Mouse (Mus musculus) intestine, postnatal 0 days (tissue): Measurements from ENCODE around the gene Ccdc14. TPM values are rescaled to one million over a fixed set of nuclear protein-coding genes. Genes with fewer than 3 reads are reported as not detected.

Experiments
- ATAC-seq: fragments of 200-750 bp; cut with Nextera tagmentation; 2 replicates; pipeline ENCODE4 v1.8.0; 2017; ENCODE audit warnings: mild to moderate bottlenecking, moderate TSS enrichment, moderate library complexity
- H3K27ac ChIP-seq: fragments of 300-500 bp; sonication (generic); 2 replicates; pipeline ENCODE4 v1.5.1; 2014; ENCODE audit warnings: mild to moderate bottlenecking, low read depth, low read length, moderate library complexity
- H3K27me3 ChIP-seq: fragments of 300-500 bp; sonication (generic); replicated peaks from 2 replicates; pipeline ENCODE4 v1.6.1; 2014; ENCODE audit warnings: low read length, mixed read lengths; ENCODE audit not compliant: control insufficient read depth, insufficient read depth
- H3K36me3 ChIP-seq: fragments of 300-500 bp; sonication (generic); 2 replicates; pipeline ENCODE4 v1.6.1; 2014; ENCODE audit warnings: mild to moderate bottlenecking, moderate library complexity; ENCODE audit not compliant: control insufficient read depth, insufficient read depth
- H3K4me1 ChIP-seq: fragments of 300-500 bp; sonication (generic); replicated peaks from 2 replicates; pipeline ENCODE4 v1.6.1; 2014; ENCODE audit warnings: antibody characterized with exemption, low read length, mixed read lengths; ENCODE audit not compliant: control insufficient read depth, insufficient read depth
- H3K4me2 ChIP-seq: fragments of 300-500 bp; sonication (generic); replicated peaks from 2 replicates; pipeline ENCODE4 v1.6.1; 2014; ENCODE audit warnings: low read depth, mild to moderate bottlenecking, moderate library complexity
- H3K4me3 ChIP-seq: fragments of 300-500 bp; sonication (generic); 2 replicates; pipeline ENCODE4 v1.5.1; 2014; ENCODE audit warnings: low read depth, low read length
- H3K9ac ChIP-seq: fragments of 300-500 bp; sonication (generic); 2 replicates; pipeline ENCODE4 v1.6.1; 2014; ENCODE audit warnings: mild to moderate bottlenecking, low read depth, low read length
- H3K9me3 ChIP-seq: fragments of 300-500 bp; sonication (generic); 2 replicates; pipeline ENCODE4 v1.6.1; 2016; ENCODE audit warnings: mixed run types; ENCODE audit not compliant: control insufficient read depth
- CTCF ChIP-seq: sonication (generic); IDR thresholded peaks from 2 replicates; pipeline ENCODE4 v1.5.1; 2016; ENCODE audit warnings: low read depth, mild to moderate bottlenecking, control low read depth, antibody characterized with exemption, moderate library complexity
- WGBS: fragments of 180-500 bp; shearing (Covaris S2); extraction: QIAGEN DNeasy Blood & Tissue Kit; methylation state at CpG from one replicate; pipeline ENCODE4 v1.1.7; 2014; 5-methylcytosine and 5-hydroxymethylcytosine counted together
- polyA plus RNA-seq: library from polyadenylated mRNA; unstranded; fragments of >200 nt; fragmentation: Nextera tagmentation; extraction: Ambion mirVana; gene quantifications from 2 replicates; pipeline ENCODE4 v1.2.1, GENCODE M21; 2015

Gene Ccdc14
- polyA plus RNA-seq, 1 experiment from 2014 or later = 1.7 TPM

DNA sequence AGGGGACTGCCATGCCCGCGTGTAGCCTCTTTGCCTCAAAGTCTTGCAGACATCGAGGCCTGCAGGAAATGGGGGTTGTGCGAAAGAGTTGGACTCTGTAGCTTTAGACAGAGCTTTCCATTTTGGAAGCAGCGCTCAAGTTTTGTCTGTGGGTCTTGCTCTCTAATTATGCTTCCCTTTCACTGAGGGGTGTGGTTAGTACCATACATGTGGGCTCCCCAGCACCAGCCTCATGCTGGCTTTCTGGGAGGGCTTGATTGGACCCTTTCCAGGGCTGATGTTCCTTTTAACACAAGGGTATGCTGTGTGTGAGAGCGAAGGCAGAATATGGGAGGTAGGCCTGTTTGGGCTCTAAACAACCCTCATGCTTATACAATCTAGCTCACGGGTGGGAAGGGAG is 66.6 kb downstream of the Ccdc14 start:
- H3K27ac ChIP-seq = no peak overlapping the region
- H3K9me3 ChIP-seq = no peaks in the 10 kb centered on the region
- ATAC-seq = no peak
- H3K4me3 ChIP-seq = no peak overlapping the region
- TF ChIP-seq CTCF = no peak
- no peak overlapping the region for H3K9ac ChIP-seq
- H3K27me3 ChIP-seq = no peaks in the 10 kb centered on the region
- no peaks in the 10 kb centered on the region for H3K4me1 ChIP-seq
- 84% methylated on average over 7 of the region's 7 CpGs for WGBS
- H3K4me2 ChIP-seq = no peak overlapping the region
- H3K36me3 ChIP-seq = no peaks in the 10 kb centered on the region

DNA sequence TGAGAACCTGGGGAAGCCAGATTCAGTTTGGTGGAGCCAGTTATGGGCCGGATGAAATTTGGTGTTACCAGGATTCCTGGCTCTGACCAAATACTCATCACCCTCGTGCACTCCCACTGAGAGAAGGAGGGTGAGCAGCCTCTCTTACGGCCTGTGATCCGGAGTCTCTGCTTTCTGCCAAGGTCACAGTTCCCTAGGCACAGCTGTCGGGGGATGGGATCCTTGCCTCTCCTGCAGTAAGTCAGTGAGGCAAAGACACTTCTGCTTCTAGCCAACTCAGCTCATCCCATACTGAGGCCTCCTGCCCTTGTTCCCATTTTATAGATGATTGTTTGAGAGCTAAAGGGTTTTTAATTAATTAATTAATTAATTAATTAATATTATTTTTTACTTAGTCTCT is 67.8 kb downstream of the Ccdc14 start:
- Histone ChIP-seq H3K4me1 (no peaks in the 10 kb centered on the region), H3K27ac (no peak overlapping the region), H3K9me3 (no peaks in the 10 kb centered on the region), H3K27me3 (no peaks in the 10 kb centered on the region), H3K9ac (no peak overlapping the region), H3K4me3 (no peak overlapping the region), H3K4me2 (no peak overlapping the region), H3K36me3 (no peaks in the 10 kb centered on the region)
- WGBS = 70% methylated on average over 5 of the region's 5 CpGs
- no peak for TF ChIP-seq CTCF
- ATAC-seq = no peak

DNA sequence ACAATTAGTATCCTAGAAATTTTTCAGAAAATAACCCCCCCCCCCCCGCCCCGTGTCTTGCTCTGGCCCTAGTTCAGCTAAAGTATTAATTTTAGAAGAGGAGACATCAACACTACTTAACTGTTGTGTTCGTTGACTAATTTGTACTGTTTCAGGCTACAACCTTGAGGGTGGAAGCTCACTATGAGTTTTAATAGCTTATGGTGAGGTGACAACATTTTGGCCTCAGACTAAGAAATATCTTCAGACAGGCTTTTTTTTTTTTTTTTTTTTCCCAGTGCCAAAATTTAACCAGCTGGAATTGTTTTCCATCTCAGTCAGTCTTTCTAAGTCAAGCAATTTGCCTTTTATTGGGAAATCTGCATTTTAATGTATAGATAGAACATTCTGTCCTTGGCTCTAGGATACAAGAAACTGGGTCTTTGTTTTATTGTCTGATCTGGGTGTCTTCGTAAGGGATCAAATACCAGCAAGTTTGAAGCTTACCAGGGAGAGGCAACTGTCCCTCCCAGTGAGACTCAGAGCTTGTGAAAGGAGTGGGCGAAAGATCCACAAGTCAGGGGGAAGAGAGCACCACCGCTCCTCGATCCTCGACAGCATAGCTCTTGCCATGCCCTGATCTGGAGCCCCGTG is 73.7 kb downstream of the Ccdc14 start:
- WGBS = 86% methylated on average over 9 of the region's 9 CpGs

DNA sequence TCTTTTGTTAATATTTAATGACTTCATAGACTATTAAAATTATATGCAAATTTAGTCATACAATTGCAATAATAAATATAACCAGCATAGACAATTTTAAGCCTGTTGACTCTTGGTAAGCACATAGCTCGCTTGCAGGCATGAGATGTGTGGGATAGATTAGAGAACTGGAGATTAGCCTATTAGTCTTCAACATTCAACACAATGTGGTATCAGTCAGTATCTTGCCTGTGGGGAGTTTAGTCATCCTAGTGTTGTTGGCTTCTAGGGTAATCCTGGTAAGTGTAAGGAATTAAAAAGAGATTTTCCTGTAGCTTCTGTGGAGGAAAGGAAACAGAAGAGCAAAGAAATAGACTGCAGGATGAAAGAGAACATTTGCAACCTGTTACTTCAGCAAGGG is 75.2 kb downstream of the Ccdc14 start:
- no peak for TF ChIP-seq CTCF
- H3K9ac ChIP-seq = no peak overlapping the region
- no peaks in the 10 kb centered on the region for H3K36me3 ChIP-seq
- no peaks in the 10 kb centered on the region for H3K27me3 ChIP-seq
- H3K27ac ChIP-seq = no peak overlapping the region
- H3K4me1 ChIP-seq = no peaks in the 10 kb centered on the region
- 78% methylated on average over 1 of the region's 1 CpGs for WGBS
- H3K9me3 ChIP-seq = no peaks in the 10 kb centered on the region
- no peak for ATAC-seq
- H3K4me3 ChIP-seq = no peak overlapping the region
- H3K4me2 ChIP-seq = no peak overlapping the region

More for the DNA sequence above, 73.7 kb downstream of the Ccdc14 start:
- H3K4me2 ChIP-seq = no peak overlapping the region
- no peak for TF ChIP-seq CTCF
- H3K9ac ChIP-seq = no peak overlapping the region
- H3K4me1 ChIP-seq = no peaks in the 10 kb centered on the region
- no peaks in the 10 kb centered on the region for H3K36me3 ChIP-seq
- no peaks in the 10 kb centered on the region for H3K9me3 ChIP-seq
- H3K27ac ChIP-seq = no peak overlapping the region
- H3K27me3 ChIP-seq = no peaks in the 10 kb centered on the region
- no peak for ATAC-seq
- H3K4me3 ChIP-seq = no peak overlapping the region

DNA sequence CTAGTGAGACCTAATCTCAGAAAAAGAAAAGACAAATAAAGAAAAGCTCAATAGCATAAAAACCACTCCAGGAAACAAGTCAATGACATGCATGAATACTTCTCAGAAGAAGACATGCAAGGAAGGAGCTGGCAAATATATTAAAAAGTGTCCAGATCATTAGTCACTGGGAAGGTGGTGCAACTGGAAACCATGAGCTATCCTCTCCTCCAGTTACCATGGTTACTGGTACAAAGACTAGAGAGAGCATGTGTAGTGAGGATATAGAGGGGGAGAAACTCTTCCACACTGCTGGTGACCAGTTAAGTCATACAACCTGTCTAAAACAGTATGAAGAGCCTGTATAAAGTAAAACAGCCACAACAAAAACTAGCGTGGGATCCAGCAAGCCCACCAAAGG is 75.8 kb downstream of the Ccdc14 start:
- H3K9me3 ChIP-seq = no peaks in the 10 kb centered on the region
- no peak overlapping the region for H3K4me2 ChIP-seq
- H3K27ac ChIP-seq = no peak overlapping the region
- TF ChIP-seq CTCF = no peak
- no peak overlapping the region for H3K4me3 ChIP-seq
- no peaks in the 10 kb centered on the region for H3K4me1 ChIP-seq
- no peak for ATAC-seq
- 100% methylated on average over 1 of the region's 1 CpGs for WGBS
- no peaks in the 10 kb centered on the region for H3K36me3 ChIP-seq
- no peak overlapping the region for H3K9ac ChIP-seq
- H3K27me3 ChIP-seq = no peaks in the 10 kb centered on the region

DNA sequence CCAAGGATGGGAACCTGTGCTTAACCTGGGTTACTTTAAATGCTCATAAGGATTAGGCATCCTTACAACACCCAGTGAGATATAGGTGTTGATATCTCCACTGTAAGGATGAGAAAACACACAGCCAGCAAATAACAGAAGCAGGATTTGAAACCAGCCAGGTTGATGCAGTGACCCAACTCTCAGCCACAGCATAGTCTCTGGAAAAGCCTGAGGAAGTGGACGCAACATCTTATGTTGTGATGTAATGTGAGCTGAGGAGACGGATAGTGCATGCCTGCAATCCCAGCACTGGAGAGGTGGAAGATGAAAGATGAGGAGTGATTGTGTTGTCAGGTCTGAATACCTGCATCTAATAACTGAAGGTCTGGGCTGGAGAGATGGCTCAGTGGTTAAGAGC is 77.0 kb downstream of the Ccdc14 start:
- Histone ChIP-seq H3K27me3 (no peaks in the 10 kb centered on the region), H3K9me3 (no peaks in the 10 kb centered on the region), H3K4me1 (no peaks in the 10 kb centered on the region), H3K4me2 (no peak overlapping the region), H3K27ac (no peak overlapping the region), H3K36me3 (no peaks in the 10 kb centered on the region), H3K4me3 (no peak overlapping the region), H3K9ac (no peak overlapping the region)
- ATAC-seq = no peak
- WGBS = 92% methylated on average over 2 of the region's 2 CpGs
- no peak for TF ChIP-seq CTCF

DNA sequence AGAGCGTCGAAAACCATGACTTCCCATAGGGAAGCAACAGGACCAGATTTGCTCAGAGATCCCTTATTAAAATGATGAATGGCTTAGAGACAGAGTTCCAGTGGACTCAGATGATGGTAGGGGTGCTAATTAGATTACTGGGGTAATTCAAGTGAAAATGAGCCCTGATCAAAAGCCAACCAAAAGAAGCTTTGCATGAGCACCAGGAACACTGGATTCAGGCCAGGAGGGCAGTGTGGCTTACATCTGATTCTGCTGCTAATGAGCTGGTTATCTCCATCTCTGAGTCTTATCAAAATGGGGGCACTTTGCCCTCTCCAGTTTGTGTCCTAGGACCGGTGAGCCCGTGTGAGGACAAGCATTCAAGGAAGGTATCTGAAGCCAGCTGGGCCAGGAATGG is 78.0 kb downstream of the Ccdc14 start:
- no peaks in the 10 kb centered on the region for H3K27me3 ChIP-seq
- no peaks in the 10 kb centered on the region for H3K4me1 ChIP-seq
- no peaks in the 10 kb centered on the region for H3K9me3 ChIP-seq
- no peak overlapping the region for H3K9ac ChIP-seq
- no peak for ATAC-seq
- WGBS = 63% methylated on average over 4 of the region's 4 CpGs
- no peak overlapping the region for H3K4me2 ChIP-seq
- no peak for TF ChIP-seq CTCF
- no peak overlapping the region for H3K4me3 ChIP-seq
- H3K27ac ChIP-seq = no peak overlapping the region
- H3K36me3 ChIP-seq = no peaks in the 10 kb centered on the region
